Mouse (Mus musculus): ENCODE measurements around the gene Atf6b. TPM values are rescaled to one million over a fixed set of nuclear protein-coding genes. Genes with fewer than 3 reads are reported as not detected.

Atf6b gene
- polyA plus RNA-seq, 1 experiment from 2014 or later = 84.6 TPM

DNA sequence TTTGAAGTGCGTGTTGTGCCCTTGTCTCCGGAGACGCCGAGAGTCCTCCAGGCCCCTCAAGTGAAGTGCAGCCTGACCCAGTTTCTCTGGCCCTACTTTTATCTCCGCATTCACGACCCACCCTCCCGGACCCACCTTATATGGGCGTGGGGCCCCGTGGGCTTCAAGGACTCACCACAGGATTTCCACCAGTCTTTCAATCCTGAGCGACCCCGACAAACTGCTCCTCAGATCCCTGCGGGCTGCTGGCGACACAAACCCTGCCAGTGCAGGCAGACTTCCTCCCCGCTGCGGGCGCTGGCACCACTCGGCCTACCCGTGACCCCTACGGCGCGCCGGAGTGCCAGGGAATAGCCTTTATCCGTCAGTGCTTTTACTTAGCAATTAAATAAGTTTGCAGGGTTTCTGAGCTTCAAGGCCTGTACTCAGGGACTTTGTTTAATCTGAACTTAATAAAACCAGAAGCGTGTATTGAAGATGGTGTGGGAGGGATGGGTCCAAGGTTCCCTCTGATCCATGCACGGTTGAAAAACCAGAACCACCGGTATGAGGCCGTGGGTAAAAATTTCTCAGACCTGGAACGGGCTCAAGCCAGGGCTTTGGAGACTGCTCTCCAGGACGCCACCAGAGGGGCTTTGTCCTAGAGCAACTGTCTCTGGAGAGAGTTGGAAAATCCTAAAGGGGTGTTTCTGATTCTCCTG, 18.9 kb upstream of the Atf6b start, which contains the start of gene Ppt2:
Gene Ppt2 (minus strand): TSS at position 568 of the 701 bp plus-strand sequence.
- Histone ChIP-seq H3K4me1 (peaks cover 49% of the 10 kb centered on the region), H3K4me2 (peak within 1 kb of the TSS; percentile 82), H3K4me3 (peak within 1 kb of the TSS; percentile 69), H3K9me3 (no peaks in the 10 kb centered on the region), H3K36me3 (peaks cover 1% of the 10 kb centered on the region; the same call in 1 of the 2 replicates), H3K27ac (peak within 1 kb of the TSS; percentile 90), H3K27me3 (peaks cover 45% of the 10 kb centered on the region), H3K9ac (peak within 1 kb of the TSS; percentile 52)
- 3% methylated on average over 29 of the region's 29 CpGs for WGBS
- ATAC-seq (ENCODE audit: borderline replicate concordance, extremely low read depth, low FRiP score, low TSS enrichment) = no peak; the same call in 1 of the 2 replicates

DNA sequence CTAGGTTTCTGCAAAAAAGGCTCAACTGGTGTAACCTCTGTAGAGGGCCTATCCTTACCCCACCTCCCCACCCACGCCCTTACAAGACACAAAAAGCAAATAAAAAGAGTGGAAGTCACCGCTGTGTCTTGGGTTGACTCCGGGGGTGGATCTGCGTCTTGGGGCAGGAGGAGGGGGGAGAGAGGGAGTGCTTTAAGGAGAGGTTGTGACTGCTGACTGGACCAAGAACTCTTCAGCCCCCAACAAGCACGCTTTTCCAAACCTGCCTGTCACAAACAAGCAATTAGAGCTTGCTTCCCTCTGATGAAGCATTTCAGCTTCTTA, 18.3 kb upstream of the Atf6b start:
- Histone ChIP-seq H3K9me3 (no peaks in the 10 kb centered on the region), H3K4me2 (peak overlapping the region; percentile 82), H3K27me3 (peaks cover 50% of the 10 kb centered on the region), H3K9ac (no peak overlapping the region), H3K36me3 (no peaks in the 10 kb centered on the region), H3K4me3 (peak overlapping the region; percentile 69; the same call in 1 of the 2 replicates), H3K4me1 (peaks cover 49% of the 10 kb centered on the region), H3K27ac (no peak overlapping the region)
- ATAC-seq (ENCODE audit: borderline replicate concordance, extremely low read depth, low FRiP score, low TSS enrichment) = no peak
- WGBS = 25% methylated on average over 5 of the region's 5 CpGs

DNA sequence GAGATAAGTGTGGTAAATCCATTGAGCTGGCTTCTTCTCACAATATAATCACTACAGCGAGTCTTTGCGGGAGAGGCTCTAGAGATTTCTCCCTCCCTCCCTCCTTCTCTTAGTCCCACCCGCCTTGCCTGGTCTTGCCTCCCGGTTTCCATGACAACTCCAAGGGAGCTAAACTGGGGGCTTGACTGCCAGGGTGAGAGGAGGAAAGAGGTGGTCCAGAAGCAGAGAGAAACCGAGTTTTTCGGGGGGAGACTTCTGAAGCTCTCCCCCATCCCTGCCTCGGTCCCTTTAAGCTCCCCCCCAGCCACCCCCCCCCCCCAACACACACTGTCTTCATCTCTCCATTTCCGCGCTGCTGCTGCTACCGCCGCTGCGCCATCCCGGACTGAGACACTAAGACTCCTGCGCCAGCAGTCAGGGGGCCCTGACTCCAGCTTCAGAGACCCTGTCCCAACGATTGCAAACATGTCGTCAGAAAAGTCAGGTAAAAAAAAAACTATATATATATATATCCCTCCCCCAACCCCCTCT, 17.7 kb upstream of the Atf6b start, which contains the start of gene Prrt1:
Gene Prrt1 (plus strand): TSS at position 313 of the 531 bp plus-strand sequence.
- H3K27me3 ChIP-seq = peaks cover 57% of the 10 kb centered on the region

DNA sequence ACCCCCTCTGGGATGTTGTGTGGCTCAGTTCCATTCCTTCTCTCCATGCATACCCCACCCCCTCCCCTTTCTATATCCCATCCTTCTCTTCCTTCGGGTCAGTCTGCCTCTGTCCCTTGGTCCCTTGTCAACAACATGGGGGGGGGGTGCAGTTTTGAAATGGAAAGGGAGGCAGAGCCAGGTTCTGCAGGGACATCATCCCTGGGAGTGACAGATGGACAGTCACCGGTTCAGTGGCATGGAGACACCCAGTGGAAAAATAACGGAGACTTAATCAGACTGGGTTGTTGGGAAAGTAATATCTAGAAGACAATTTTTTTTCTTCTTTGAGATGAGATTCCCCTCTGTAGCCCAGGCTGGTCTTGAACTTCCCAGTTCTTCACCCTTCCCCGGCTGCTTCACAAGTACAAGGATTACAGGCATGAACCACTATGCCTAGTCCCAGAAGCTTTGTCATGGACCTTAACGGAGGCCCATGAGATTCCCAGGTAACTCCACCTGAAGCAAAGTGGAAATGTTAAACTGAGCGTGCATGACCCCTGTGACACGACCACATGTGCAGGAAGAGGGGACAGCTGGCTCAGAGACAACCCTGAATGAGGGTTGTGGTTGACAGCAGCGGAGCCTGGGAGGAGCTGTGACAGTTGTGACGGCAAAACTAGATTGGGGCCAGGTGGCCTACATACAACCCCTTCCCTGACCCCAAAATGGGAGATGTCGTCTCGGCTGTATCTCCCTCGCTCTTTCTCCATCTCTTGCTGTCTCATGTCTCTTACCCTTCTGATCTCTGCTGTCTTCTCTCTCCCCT, 16.9 kb upstream of the Atf6b start:
- no peak for ATAC-seq (ENCODE audit: borderline replicate concordance, extremely low read depth, low FRiP score, low TSS enrichment)
- 18% methylated on average over 12 of the region's 12 CpGs for WGBS
- H3K9ac ChIP-seq = no peak overlapping the region
- peaks cover 60% of the 10 kb centered on the region for H3K27me3 ChIP-seq
- H3K9me3 ChIP-seq = no peaks in the 10 kb centered on the region
- no peak overlapping the region for H3K27ac ChIP-seq
- peaks cover 49% of the 10 kb centered on the region for H3K4me1 ChIP-seq
- H3K36me3 ChIP-seq = no peaks in the 10 kb centered on the region
- 0 out of 2 replicates have a peak overlapping the region, but pooled peaks have one; percentile 15 for H3K4me3 ChIP-seq
- H3K4me2 ChIP-seq = peak overlapping the region; percentile 82

More for the DNA sequence above, 17.7 kb upstream of the Atf6b start, which contains the start of gene Prrt1:
- H3K36me3 ChIP-seq = no peaks in the 10 kb centered on the region
- no peaks in the 10 kb centered on the region for H3K9me3 ChIP-seq
- H3K4me3 ChIP-seq = peak within 1 kb of the TSS; percentile 69
- H3K4me2 ChIP-seq = peak within 1 kb of the TSS; percentile 82
- H3K4me1 ChIP-seq = peaks cover 49% of the 10 kb centered on the region
- no peak within 1 kb of the TSS for H3K27ac ChIP-seq
- no peak within 1 kb of the TSS for H3K9ac ChIP-seq
- 0% methylated on average over 16 of the region's 16 CpGs for WGBS
- ATAC-seq (ENCODE audit: borderline replicate concordance, extremely low read depth, low FRiP score, low TSS enrichment) = no peak

DNA sequence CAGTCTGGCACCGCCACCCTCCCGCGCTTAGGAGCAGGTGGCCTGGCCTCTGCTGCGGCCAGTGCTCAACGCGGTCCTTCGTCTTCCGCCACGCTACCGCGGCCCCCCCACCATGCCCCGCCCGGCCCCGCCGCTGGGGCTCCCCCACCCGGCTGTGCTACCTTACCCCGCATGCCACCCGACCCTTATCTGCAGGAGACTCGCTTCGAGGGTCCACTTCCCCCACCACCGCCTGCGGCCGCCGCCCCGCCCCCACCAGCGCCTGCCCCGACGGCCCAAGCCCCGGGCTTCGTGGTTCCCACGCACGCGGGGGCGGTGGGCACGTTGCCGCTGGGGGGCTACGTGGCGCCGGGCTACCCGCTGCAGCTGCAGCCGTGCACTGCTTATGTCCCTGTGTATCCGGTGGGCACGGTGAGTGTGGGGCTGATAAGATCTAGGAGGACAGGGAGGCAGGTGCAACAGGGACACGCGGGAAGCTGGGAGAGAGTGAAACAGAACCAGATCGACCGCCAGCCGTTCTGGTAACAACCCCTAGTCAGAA, 16.1 kb upstream of the Atf6b start:
- Histone ChIP-seq H3K9me3 (no peaks in the 10 kb centered on the region), H3K4me3 (peak overlapping the region; percentile 15; the same call in 1 of the 2 replicates), H3K9ac (no peak overlapping the region), H3K27me3 (peaks cover 69% of the 10 kb centered on the region), H3K36me3 (no peaks in the 10 kb centered on the region), H3K4me1 (peaks cover 49% of the 10 kb centered on the region), H3K4me2 (peak overlapping the region; percentile 45), H3K27ac (no peak overlapping the region)
- WGBS = 3% methylated on average over 47 of the region's 48 CpGs
- ATAC-seq (ENCODE audit: borderline replicate concordance, extremely low read depth, low FRiP score, low TSS enrichment) = no peak

DNA sequence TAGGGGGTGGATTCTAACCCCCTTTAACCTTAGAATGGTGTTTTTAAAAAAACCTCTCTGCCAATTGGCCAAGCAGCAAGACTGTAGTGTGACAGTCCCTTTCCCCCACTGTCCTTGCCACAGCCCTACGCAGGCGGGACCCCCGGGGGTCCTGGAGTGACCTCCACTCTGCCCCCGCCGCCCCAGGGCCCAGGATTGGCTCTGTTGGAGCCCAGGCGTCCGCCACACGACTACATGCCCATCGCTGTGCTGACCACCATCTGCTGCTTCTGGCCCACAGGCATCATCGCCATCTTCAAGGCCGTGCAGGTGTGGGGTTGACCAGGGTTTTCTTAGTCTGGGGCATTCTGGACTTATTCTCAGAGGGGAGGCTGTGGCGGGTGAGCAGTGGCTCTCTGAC, 15.3 kb upstream of the Atf6b start:
- no peaks in the 10 kb centered on the region for H3K36me3 ChIP-seq
- H3K9ac ChIP-seq = peak overlapping the region; percentile 18; the same call in 1 of the 2 replicates
- ATAC-seq (ENCODE audit: borderline replicate concordance, extremely low read depth, low FRiP score, low TSS enrichment) = no peak
- peaks cover 42% of the 10 kb centered on the region for H3K4me1 ChIP-seq
- peak overlapping the region; percentile 36 for H3K4me3 ChIP-seq
- peak overlapping the region; percentile 64 for H3K4me2 ChIP-seq
- no peak overlapping the region for H3K27ac ChIP-seq
- 3% methylated on average over 12 of the region's 12 CpGs for WGBS
- H3K9me3 ChIP-seq = no peaks in the 10 kb centered on the region
- peaks cover 76% of the 10 kb centered on the region for H3K27me3 ChIP-seq

DNA sequence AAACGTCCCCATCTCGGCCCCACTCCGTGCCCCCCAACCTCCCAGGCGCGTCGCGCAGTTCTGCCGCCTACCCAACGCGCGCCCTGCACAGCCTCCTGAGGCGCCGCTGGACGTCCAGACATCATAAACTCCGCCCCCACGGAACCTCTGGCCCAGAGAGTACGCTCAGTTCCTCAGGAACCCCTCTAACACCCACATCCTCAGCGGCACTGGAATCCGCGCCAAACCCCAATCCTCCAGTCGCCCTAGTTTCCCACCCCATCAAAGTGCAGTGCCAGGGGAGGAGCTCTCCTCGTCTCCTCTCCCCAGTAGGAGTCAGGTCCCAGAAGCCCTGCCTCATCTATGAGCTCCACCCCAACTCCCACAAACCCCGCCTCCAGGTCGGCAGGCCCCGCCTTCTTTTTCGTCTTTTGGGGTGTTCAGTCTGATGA, 14.7 kb upstream of the Atf6b start:
- peak overlapping the region; percentile 36 for H3K4me3 ChIP-seq
- H3K27me3 ChIP-seq = peaks cover 82% of the 10 kb centered on the region
- no peaks in the 10 kb centered on the region for H3K36me3 ChIP-seq
- peak overlapping the region; percentile 18; the same call in 1 of the 2 replicates for H3K9ac ChIP-seq
- ATAC-seq (ENCODE audit: borderline replicate concordance, extremely low read depth, low FRiP score, low TSS enrichment) = peak; percentile 61
- H3K4me1 ChIP-seq = peaks cover 42% of the 10 kb centered on the region
- no peak overlapping the region for H3K27ac ChIP-seq
- H3K9me3 ChIP-seq = no peaks in the 10 kb centered on the region
- H3K4me2 ChIP-seq = peak overlapping the region; percentile 64
- under 1% methylated on average over 26 of the region's 26 CpGs for WGBS

DNA sequence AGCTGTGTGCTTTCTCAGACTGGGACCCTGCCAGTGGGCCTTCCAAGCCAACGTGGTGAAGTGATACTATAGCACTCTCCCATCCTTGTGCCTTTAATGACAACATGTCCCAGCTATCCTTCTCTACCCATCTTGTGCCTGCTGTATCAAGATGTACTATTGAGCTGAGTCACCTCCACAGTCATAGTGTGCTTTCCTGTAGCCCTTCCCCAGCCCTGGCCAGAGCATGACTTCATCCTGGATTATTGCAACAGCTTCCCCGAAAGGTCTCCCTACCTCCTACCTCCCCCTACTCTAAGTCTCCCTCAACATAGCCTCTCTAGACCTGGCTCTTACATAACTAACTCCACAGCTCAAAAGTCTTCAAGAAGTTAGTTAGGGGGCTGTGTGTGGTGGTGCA, 11.3 kb upstream of the Atf6b start:
- WGBS = 64% methylated on average over 2 of the region's 2 CpGs
- ATAC-seq (ENCODE audit: borderline replicate concordance, extremely low read depth, low FRiP score, low TSS enrichment) = no peak
- Histone ChIP-seq H3K4me3 (no peak overlapping the region), H3K36me3 (no peaks in the 10 kb centered on the region), H3K4me2 (no peak overlapping the region), H3K9ac (no peak overlapping the region), H3K9me3 (no peaks in the 10 kb centered on the region), H3K27ac (no peak overlapping the region), H3K27me3 (peaks cover 71% of the 10 kb centered on the region), H3K4me1 (peaks cover 22% of the 10 kb centered on the region)

DNA sequence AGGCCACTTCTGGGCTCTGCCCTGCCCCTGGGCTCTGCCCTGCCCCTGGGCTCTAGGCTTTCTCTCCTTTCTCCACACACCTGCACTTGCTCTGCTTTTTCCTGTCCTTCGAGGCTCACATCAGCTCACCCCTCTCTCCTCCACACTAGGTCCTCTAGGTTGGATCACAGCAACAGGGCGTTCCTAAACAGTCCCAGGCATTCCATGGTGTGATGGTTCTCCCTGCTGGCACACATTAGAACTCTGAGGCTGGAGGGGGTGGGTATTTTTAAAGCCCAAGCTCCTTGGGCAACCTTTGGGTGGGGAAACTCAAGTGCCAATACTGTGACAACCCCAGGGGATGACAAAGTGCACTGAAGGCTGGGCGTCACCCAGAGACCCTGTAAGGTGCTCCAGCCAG, 9.5 kb upstream of the Atf6b start:
- Histone ChIP-seq H3K9ac (no peak overlapping the region), H3K4me3 (no peak overlapping the region), H3K4me1 (peaks cover 11% of the 10 kb centered on the region), H3K9me3 (no peaks in the 10 kb centered on the region), H3K36me3 (no peaks in the 10 kb centered on the region), H3K4me2 (no peak overlapping the region), H3K27ac (no peak overlapping the region), H3K27me3 (peaks cover 53% of the 10 kb centered on the region)
- 56% methylated on average over 3 of the region's 3 CpGs for WGBS
- ATAC-seq (ENCODE audit: borderline replicate concordance, extremely low read depth, low FRiP score, low TSS enrichment) = no peak

DNA sequence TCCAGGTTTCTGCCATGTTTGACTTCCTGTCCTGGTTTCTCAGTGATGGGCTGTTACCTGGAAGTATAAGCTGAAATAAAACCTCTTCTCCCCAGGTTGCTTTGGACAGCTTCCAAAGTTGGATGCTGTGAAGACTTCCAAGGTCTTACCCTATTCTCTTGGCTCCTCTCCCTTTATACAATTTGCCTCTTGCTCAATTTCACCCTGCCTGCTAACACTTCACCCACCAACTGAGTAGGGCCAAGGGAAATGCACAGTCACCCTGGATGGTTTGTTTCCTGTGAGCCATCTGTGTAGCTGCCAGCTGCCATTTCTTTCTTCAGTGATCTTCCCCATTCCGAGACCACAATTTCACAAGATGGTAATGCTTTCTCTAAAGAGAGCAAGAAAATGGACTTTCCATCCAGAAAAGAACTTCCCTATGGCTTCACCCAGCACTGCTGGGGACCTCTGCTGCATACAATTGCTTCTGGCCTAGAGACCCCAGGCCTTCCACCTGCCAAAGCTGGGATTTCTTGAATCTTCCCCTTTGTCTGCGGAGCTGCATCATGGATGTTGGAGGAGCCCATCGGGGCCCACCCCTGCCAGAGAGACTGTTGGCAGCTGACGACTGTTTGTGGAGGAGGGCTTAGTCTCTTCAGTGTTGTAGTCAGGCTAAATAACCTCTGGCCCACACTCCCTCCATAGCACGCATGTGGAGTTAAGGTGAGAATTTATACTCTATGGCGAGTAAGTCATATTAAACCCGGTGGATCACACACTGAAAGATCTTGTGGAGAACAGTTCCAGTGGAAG, 7.3 kb upstream of the Atf6b start:
- no peaks in the 10 kb centered on the region for H3K9me3 ChIP-seq
- no peak for ATAC-seq (ENCODE audit: borderline replicate concordance, extremely low read depth, low FRiP score, low TSS enrichment)
- no peak overlapping the region for H3K9ac ChIP-seq
- no peak overlapping the region for H3K4me3 ChIP-seq
- H3K4me2 ChIP-seq = no peak overlapping the region
- peaks cover 8% of the 10 kb centered on the region; the same call in 1 of the 2 replicates for H3K4me1 ChIP-seq
- H3K27me3 ChIP-seq = peaks cover 31% of the 10 kb centered on the region
- no peaks in the 10 kb centered on the region for H3K36me3 ChIP-seq
- H3K27ac ChIP-seq = no peak overlapping the region
- WGBS = 82% methylated on average over 7 of the region's 7 CpGs
